Mouse (Mus musculus): Measurements from ENCODE around the gene Ssh1. TPM values are rescaled to one million over a fixed set of nuclear protein-coding genes. Genes with fewer than 3 reads are reported as not detected.

Gene Ssh1
- polyA plus RNA-seq, 1 experiment from 2014 or later: 18.8 TPM

GRCm38 (mm10) chr5:113902017-113902416 is 91.7 kb downstream of the Ssh1 start:
- peaks cover 32% of the 10 kb centered on the region for H3K4me1 ChIP-seq
- H3K27me3 ChIP-seq: no peaks in the 10 kb centered on the region
- no peak for ATAC-seq (ENCODE audit: insufficient number of reproducible peaks, insufficient read depth, low FRiP score, low TSS enrichment, low read depth)
- H3K9me3 ChIP-seq: no peaks in the 10 kb centered on the region
- no peak overlapping the region for H3K27ac ChIP-seq
- no peak overlapping the region for H3K9ac ChIP-seq
- no peak overlapping the region for H3K4me2 ChIP-seq
- no peaks in the 10 kb centered on the region for H3K36me3 ChIP-seq
- no peak overlapping the region for H3K4me3 ChIP-seq
- 84% methylated on average over 6 of the region's 6 CpGs for WGBS

GRCm38 (mm10) chr5:113901074-113901571 is 92.6 kb downstream of the Ssh1 start:
- no peaks in the 10 kb centered on the region for H3K9me3 ChIP-seq
- ATAC-seq (ENCODE audit: insufficient number of reproducible peaks, insufficient read depth, low FRiP score, low TSS enrichment, low read depth): no peak
- peak overlapping the region; percentile 44; the same call in 1 of the 2 replicates for H3K9ac ChIP-seq
- H3K36me3 ChIP-seq: no peaks in the 10 kb centered on the region
- no peak overlapping the region for H3K27ac ChIP-seq
- WGBS: 48% methylated on average over 8 of the region's 8 CpGs
- H3K4me2 ChIP-seq: no peak overlapping the region
- H3K27me3 ChIP-seq: no peaks in the 10 kb centered on the region
- H3K4me3 ChIP-seq: no peak overlapping the region
- peaks cover 29% of the 10 kb centered on the region for H3K4me1 ChIP-seq

DNA sequence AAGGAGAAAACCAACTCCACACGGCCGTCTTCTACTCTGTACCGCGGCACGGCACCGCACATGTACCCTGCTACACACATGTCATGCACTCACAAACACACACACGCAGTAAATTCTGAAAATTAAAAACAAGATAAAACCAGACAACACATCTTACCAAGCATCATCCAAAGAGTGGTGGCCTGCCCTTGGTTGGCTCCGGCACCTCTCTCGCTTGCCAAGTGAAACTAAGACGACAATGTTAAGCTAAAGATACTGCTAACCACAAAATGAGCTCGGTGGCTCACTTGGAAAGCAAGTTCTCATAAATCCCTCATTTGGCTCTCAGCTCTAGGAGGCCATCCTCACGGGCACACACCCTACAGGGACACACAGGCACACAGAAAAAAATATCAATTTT is 94.2 kb downstream of the Ssh1 start:
- H3K9me3 ChIP-seq: no peaks in the 10 kb centered on the region
- H3K9ac ChIP-seq: no peak overlapping the region
- H3K36me3 ChIP-seq: no peaks in the 10 kb centered on the region
- H3K4me1 ChIP-seq: peaks cover 14% of the 10 kb centered on the region
- ATAC-seq (ENCODE audit: insufficient number of reproducible peaks, insufficient read depth, low FRiP score, low TSS enrichment, low read depth): no peak
- H3K4me3 ChIP-seq: no peak overlapping the region
- no peaks in the 10 kb centered on the region for H3K27me3 ChIP-seq
- H3K4me2 ChIP-seq: no peak overlapping the region
- H3K27ac ChIP-seq: no peak overlapping the region
- 88% methylated on average over 12 of the region's 12 CpGs for WGBS

- Histone ChIP-seq H3K27me3 (no peaks in the 10 kb centered on the region), H3K9ac (no peak overlapping the region), H3K36me3 (no peaks in the 10 kb centered on the region), H3K4me2 (no peak overlapping the region), H3K27ac (no peak overlapping the region), H3K9me3 (no peaks in the 10 kb centered on the region), H3K4me3 (no peak overlapping the region), H3K4me1 (peaks cover 38% of the 10 kb centered on the region)
- WGBS: 81% methylated on average over 7 of the region's 7 CpGs
- ATAC-seq (ENCODE audit: insufficient number of reproducible peaks, insufficient read depth, low FRiP score, low TSS enrichment, low read depth): no peak
Observed at GRCm38 (mm10) chr5:113892005-113892404, 101.7 kb downstream of the Ssh1 start.

GRCm38 (mm10) chr5:113890874-113891273 is 102.8 kb downstream of the Ssh1 start:
- H3K27me3 ChIP-seq: no peaks in the 10 kb centered on the region
- no peaks in the 10 kb centered on the region for H3K9me3 ChIP-seq
- no peak overlapping the region for H3K4me2 ChIP-seq
- H3K4me3 ChIP-seq: no peak overlapping the region
- 68% methylated on average over 18 of the region's 18 CpGs for WGBS
- ATAC-seq (ENCODE audit: insufficient number of reproducible peaks, insufficient read depth, low FRiP score, low TSS enrichment, low read depth): no peak
- peaks cover 40% of the 10 kb centered on the region for H3K4me1 ChIP-seq
- H3K9ac ChIP-seq: no peak overlapping the region
- H3K27ac ChIP-seq: peak overlapping the region; percentile 44; the same call in 1 of the 2 replicates
- H3K36me3 ChIP-seq: no peaks in the 10 kb centered on the region

DNA sequence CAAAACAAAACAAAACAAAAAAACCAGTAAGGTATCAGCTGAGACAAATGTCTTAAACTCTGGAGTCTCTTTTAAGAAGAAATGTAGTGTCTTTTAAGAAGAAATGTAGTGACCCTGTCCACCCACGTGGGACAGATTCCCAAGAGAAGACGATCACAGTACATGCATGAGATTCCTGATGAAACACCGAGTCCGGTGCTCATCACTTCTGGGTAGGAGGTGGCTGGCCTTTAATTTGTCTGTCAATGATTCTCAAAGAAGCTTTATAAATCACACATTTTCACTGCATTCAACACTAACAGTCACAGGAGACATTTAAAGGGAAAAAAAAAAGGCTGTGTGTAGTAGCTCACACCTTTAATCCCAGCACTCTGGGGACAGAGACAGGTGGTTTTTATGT is 103.8 kb downstream of the Ssh1 start:
- Histone ChIP-seq H3K9ac (no peak overlapping the region), H3K9me3 (no peaks in the 10 kb centered on the region), H3K27ac (no peak overlapping the region), H3K4me2 (peak overlapping the region; percentile 37; the same call in 1 of the 2 replicates), H3K4me1 (peaks cover 44% of the 10 kb centered on the region), H3K27me3 (no peaks in the 10 kb centered on the region), H3K36me3 (no peaks in the 10 kb centered on the region), H3K4me3 (no peak overlapping the region)
- ATAC-seq (ENCODE audit: insufficient number of reproducible peaks, insufficient read depth, low FRiP score, low TSS enrichment, low read depth): no peak
- WGBS: 41% methylated on average over 4 of the region's 4 CpGs

DNA sequence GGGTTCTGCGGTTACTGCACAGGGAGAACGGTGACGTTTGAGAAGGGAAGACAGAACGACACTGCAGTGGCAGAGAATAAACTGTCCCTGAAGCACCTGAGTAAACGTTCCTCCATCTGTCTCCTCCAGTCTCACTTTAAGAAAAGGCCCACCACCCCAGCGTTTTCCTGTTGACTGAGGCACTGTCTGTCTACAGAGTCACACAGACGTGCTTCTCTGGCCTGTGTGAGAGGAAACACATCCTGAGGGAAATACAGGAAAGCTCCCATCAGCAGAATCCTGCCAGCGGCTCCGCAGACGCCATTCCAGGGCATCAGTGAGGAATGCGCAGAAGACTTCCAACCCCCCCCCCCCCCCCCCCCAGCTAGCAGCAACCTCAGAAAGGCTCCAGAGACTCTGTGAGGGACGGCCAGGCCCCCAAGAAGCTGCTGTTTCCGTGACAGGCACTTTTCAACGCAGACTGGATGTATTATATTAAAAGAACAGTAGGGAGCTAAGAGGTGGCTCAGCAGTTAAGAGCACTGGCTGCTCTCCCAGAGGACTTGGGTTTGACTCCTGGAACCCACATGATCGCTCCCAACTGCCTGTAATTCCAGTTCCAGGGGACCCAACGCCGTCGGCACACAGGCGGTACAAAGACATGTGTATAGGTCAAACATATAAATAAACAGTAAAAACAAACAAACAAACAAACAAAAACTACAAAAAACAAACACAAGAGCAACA is 104.3 kb downstream of the Ssh1 start:
- H3K4me3 ChIP-seq: no peak overlapping the region
- H3K9ac ChIP-seq: peak overlapping the region; percentile 32; the same call in 1 of the 2 replicates
- no peaks in the 10 kb centered on the region for H3K9me3 ChIP-seq
- no peak for ATAC-seq (ENCODE audit: insufficient number of reproducible peaks, insufficient read depth, low FRiP score, low TSS enrichment, low read depth)
- 17% methylated on average over 19 of the region's 19 CpGs for WGBS
- H3K4me1 ChIP-seq: peaks cover 44% of the 10 kb centered on the region
- H3K27me3 ChIP-seq: no peaks in the 10 kb centered on the region
- H3K27ac ChIP-seq: peak overlapping the region; percentile 48
- peak overlapping the region; percentile 37 for H3K4me2 ChIP-seq
- no peaks in the 10 kb centered on the region for H3K36me3 ChIP-seq

GRCm38 (mm10) chr5:113888186-113888795 is 105.4 kb downstream of the Ssh1 start:
- H3K9ac ChIP-seq: no peak overlapping the region
- H3K36me3 ChIP-seq: no peaks in the 10 kb centered on the region
- H3K9me3 ChIP-seq: no peaks in the 10 kb centered on the region
- H3K4me1 ChIP-seq: peaks cover 48% of the 10 kb centered on the region
- no peak for ATAC-seq (ENCODE audit: insufficient number of reproducible peaks, insufficient read depth, low FRiP score, low TSS enrichment, low read depth)
- WGBS: 82% methylated on average over 5 of the region's 5 CpGs
- no peak overlapping the region for H3K4me2 ChIP-seq
- H3K27me3 ChIP-seq: no peaks in the 10 kb centered on the region
- no peak overlapping the region for H3K4me3 ChIP-seq
- peak overlapping the region; percentile 48; the same call in 1 of the 2 replicates for H3K27ac ChIP-seq

DNA sequence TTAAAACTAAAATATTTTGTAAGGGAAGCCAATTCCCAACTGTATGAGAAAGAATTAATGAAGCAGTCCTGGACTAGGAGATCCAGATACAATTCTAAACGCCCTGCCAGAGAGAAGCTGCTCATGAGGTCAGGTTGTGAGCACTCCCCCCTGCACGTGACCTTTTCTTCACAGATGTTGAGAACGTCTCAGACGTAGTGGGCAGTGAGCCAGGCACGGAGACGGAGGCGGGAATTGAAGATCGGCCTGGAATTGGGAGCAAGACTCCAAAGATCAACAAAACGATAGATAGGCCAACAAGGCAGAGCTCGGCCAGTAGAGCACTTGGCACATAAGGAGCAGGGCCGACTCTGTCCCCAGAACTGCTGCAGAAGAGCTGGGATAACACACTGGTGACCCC is 106.6 kb downstream of the Ssh1 start:
- Histone ChIP-seq H3K36me3 (no peaks in the 10 kb centered on the region), H3K27me3 (no peaks in the 10 kb centered on the region), H3K27ac (no peak overlapping the region), H3K4me1 (peaks cover 59% of the 10 kb centered on the region), H3K4me3 (no peak overlapping the region), H3K9me3 (no peaks in the 10 kb centered on the region), H3K4me2 (no peak overlapping the region), H3K9ac (no peak overlapping the region)
- no peak for ATAC-seq (ENCODE audit: insufficient number of reproducible peaks, insufficient read depth, low FRiP score, low TSS enrichment, low read depth)
- 66% methylated on average over 11 of the region's 11 CpGs for WGBS

Other genes starting within 250 kb of the Ssh1 start
- gene Sart3, start 221.4 kb downstream of the Ssh1 start, polyA plus RNA-seq (2015; fragmentation: Nextera tagmentation; extraction: Ambion mirVana): 63.6 and 65.7 TPM in 2 replicates
- 101 and 106 TPM in 2 replicates for gene Iscu, start 221.1 kb downstream of the Ssh1 start, polyA plus RNA-seq (2015; fragmentation: Nextera tagmentation; extraction: Ambion mirVana)
- 109 and 141 TPM in 2 replicates for gene Tmem119, start 193.4 kb downstream of the Ssh1 start, polyA plus RNA-seq (2015; fragmentation: Nextera tagmentation; extraction: Ambion mirVana)
- gene Selplg, start 161.2 kb downstream of the Ssh1 start, polyA plus RNA-seq (2015; fragmentation: Nextera tagmentation; extraction: Ambion mirVana): 2.2 and 2.3 TPM in 2 replicates
- 88.6 and 88.9 TPM in 2 replicates for gene Coro1c, start 85.1 kb downstream of the Ssh1 start, polyA plus RNA-seq (2015; fragmentation: Nextera tagmentation; extraction: Ambion mirVana)
- gene Dao, start 9.8 kb upstream of the Ssh1 start, polyA plus RNA-seq (2015; fragmentation: Nextera tagmentation; extraction: Ambion mirVana): not detected in 2 replicates
- 13.0 and 16.4 TPM in 2 replicates for gene Usp30, start 71.6 kb upstream of the Ssh1 start, polyA plus RNA-seq (2015; fragmentation: Nextera tagmentation; extraction: Ambion mirVana)
- gene Svop, start 97.7 kb upstream of the Ssh1 start, polyA plus RNA-seq (2015; fragmentation: Nextera tagmentation; extraction: Ambion mirVana): 0.86 and 1.1 TPM in 2 replicates
- 11.7 and 11.8 TPM in 2 replicates for gene Alkbh2, start 134.3 kb upstream of the Ssh1 start, polyA plus RNA-seq (2015; fragmentation: Nextera tagmentation; extraction: Ambion mirVana)
- 43.6 and 48.2 TPM in 2 replicates for gene Ung, start 136.5 kb upstream of the Ssh1 start, polyA plus RNA-seq (2015; fragmentation: Nextera tagmentation; extraction: Ambion mirVana)
- 2.7 and 3.6 TPM in 2 replicates for gene Acacb, start 152.6 kb upstream of the Ssh1 start, polyA plus RNA-seq (2015; fragmentation: Nextera tagmentation; extraction: Ambion mirVana)